Mouse (Mus musculus) C2C12 (cell line): Measurements from ENCODE around the gene Patl2.

Experiments
- CEBPB ChIP-seq: IDR thresholded peaks from one replicate; pipeline ENCODE4 v1.6.1; 2011; ENCODE audit warnings: low read depth, mild to moderate bottlenecking, control low read depth, moderate library complexity
- CTCF ChIP-seq: IDR thresholded peaks from one replicate; pipeline ENCODE4 v1.5.1; 2011; ENCODE audit not compliant: control insufficient read depth, insufficient read depth, insufficient read length
- MYOD1 ChIP-seq: IDR thresholded peaks from one replicate; pipeline ENCODE4 v1.6.1; 2011; ENCODE audit warnings: low read depth; ENCODE audit not compliant: control insufficient read depth, insufficient read length
- MYOG ChIP-seq: IDR thresholded peaks from one replicate; pipeline ENCODE4 v1.6.1; 2011; ENCODE audit not compliant: control insufficient read depth, insufficient read length; ENCODE audit errors: extremely low read depth
- USF1 ChIP-seq: IDR thresholded peaks from one replicate; pipeline ENCODE4 v1.6.1; 2011; ENCODE audit warnings: low read depth, mild to moderate bottlenecking, control low read depth, moderate library complexity

DNA sequence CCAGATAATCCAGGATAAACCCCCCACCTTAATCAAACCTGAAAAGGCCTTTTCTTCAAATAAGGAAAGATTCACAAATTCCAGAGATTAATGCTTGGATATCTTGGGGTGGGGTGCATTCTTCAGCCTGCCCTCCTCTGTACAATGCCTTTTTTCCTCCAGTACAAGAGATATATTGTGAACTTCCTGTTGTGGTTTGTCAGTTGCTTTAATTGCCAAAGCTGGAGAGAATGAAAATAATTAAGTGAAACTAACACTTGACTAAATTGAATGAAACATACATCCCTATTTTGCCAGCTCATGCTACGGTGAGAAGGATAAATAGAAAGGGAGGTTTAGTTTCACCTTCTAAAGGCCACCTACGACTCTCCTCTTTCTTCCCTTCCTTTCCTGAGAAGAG lies 32.2 kb upstream of the Patl2 start:
- TF ChIP-seq CTCF, result no peak
- no peak for TF ChIP-seq MYOD1
- TF ChIP-seq CEBPB, result no peak
- no peak for TF ChIP-seq USF1
- TF ChIP-seq MYOG, result no peak
